ENCODE assay signal across 11 mouse cellular contexts in the genomic region with DNA sequence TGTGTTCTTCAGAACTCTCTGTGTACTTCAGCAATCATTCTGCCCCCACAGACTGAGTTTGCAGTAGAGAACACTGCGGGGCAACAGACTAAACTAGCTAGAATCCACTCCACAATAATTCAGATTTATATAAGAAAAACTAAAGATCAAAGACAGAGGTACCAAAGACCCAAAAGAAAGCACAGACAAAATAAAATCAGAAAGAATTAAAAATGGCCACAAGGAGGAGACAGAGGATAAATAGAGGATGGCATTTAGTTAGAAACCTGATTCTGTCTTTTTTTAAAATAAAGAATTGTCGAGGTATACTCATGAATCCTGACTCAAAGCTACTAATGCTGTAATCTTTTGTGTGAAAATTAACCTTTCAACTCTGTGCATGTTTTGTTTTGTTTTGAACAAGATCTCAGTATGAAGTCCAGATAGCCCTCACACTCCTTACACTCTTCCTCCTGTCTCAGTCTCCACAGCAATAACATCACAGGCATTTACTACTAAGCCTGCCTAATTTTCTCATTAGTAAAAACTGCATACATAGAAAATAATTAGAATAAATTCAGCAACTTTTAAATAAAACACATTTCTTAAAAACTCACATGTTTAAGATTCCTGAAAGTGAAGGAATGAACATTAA. TPM values are rescaled to one million over a fixed set of nuclear protein-coding genes. Genes with fewer than 3 reads are reported as not detected.
DNase-seq lines count a peak whose midpoint lies in the region; ATAC-seq lines count a peak whose summit lies in the region.
"Had no signal": no experiment of that assay in that cellular context is flagged by ENCODE, and none has a peak within 500 bp of the region (broad histone marks: within the 10 kb centered on the region; RNA-seq: fewer than 3 reads in every experiment).

No protein-coding gene starts in this region.

- no peaks in the 10 kb centered on the region for H3K4me1 ChIP-seq in embryonic facial prominence, embryonic 11.5 days (ENCODE audit: control insufficient read depth, insufficient read depth, low read length)
- peaks cover 3% of the 10 kb centered on the region; the same call in 1 of the 2 replicates for H3K4me1 ChIP-seq in embryonic facial prominence, embryonic 10.5 days
- H3K4me1 ChIP-seq in midbrain, embryonic 16.5 days (ENCODE audit: control insufficient read depth, insufficient read depth, low read length) = no peaks in the 10 kb centered on the region

- DNase-seq in embryonic facial prominence, embryonic 11.5 days (ENCODE audit: low spot score) = peak; percentile 30
- no peak for DNase-seq in embryonic facial prominence, embryonic 10.5 days (ENCODE audit: low spot score)
- peak; percentile 28 for DNase-seq in left cerebral cortex, adult 11 months (ENCODE audit: low spot score)
- no peak for DNase-seq in left cerebral cortex, postnatal 4 days
- DNase-seq in Muller cell, postnatal 12 days (ENCODE audit: inconsistent ontology term) = peak; percentile 7
- no peak for DNase-seq in thymus, postnatal 4 days
- no peak for DNase-seq in MN1 (ENCODE audit: low spot score)

- H3K9ac ChIP-seq in embryonic facial prominence, embryonic 11.5 days (replicated peaks; ENCODE audit: low read length) = no peak overlapping the region
- H3K9ac ChIP-seq in midbrain, embryonic 16.5 days (ENCODE audit: low read depth, low read length) = no peak overlapping the region

- H3K4me3 ChIP-seq in embryonic facial prominence, embryonic 11.5 days (ENCODE audit: low read depth, low read length) = no peak overlapping the region
- H3K4me3 ChIP-seq in embryonic facial prominence, embryonic 10.5 days = no peak overlapping the region
- H3K4me3 ChIP-seq in midbrain, embryonic 16.5 days (ENCODE audit: low read depth, low read length) = no peak overlapping the region
- H3K4me3 ChIP-seq: erythroblast, embryonic 14.5 days had no signal

- no peaks in the 10 kb centered on the region for H3K36me3 ChIP-seq in embryonic facial prominence, embryonic 11.5 days (replicated peaks; ENCODE audit: control insufficient read depth, insufficient read depth, low read depth, low read length)
- no peaks in the 10 kb centered on the region for H3K36me3 ChIP-seq in embryonic facial prominence, embryonic 10.5 days (replicated peaks)
- no peaks in the 10 kb centered on the region for H3K36me3 ChIP-seq in midbrain, embryonic 16.5 days (ENCODE audit: control insufficient read depth, insufficient read depth, low read length)

- no peaks in the 10 kb centered on the region for H3K9me3 ChIP-seq in embryonic facial prominence, embryonic 11.5 days (replicated peaks; ENCODE audit: control insufficient read depth, low read length)
- no peaks in the 10 kb centered on the region for H3K9me3 ChIP-seq in embryonic facial prominence, embryonic 10.5 days
- H3K9me3 ChIP-seq in midbrain, embryonic 16.5 days (replicated peaks; ENCODE audit: control insufficient read depth, low read length, poor library complexity, severe bottlenecking) = no peaks in the 10 kb centered on the region

- intact Hi-C loops in left cerebral cortex, postnatal 4 days (cut with DNase I) = loop anchor here (5.0 kb wide), 1 partner anchor 124 kb away; no protein-coding TSS in a partner anchor

- no peak overlapping the region for H3K27ac ChIP-seq in embryonic facial prominence, embryonic 11.5 days (replicated peaks; ENCODE audit: low read depth, low read length)
- H3K27ac ChIP-seq in embryonic facial prominence, embryonic 10.5 days (replicated peaks) = no peak overlapping the region
- no peak overlapping the region for H3K27ac ChIP-seq in midbrain, embryonic 16.5 days (ENCODE audit: low read length)

- 27% methylated on average over 2 of the region's 2 CpGs for WGBS in embryonic facial prominence, embryonic 11.5 days
- 41% methylated on average over 2 of the region's 2 CpGs for WGBS in embryonic facial prominence, embryonic 10.5 days
- 38% methylated on average over 2 of the region's 2 CpGs for WGBS in midbrain, embryonic 16.5 days

- no peak overlapping the region for H3K4me2 ChIP-seq in embryonic facial prominence, embryonic 11.5 days (ENCODE audit: low read depth, low read length)
- no peak overlapping the region for H3K4me2 ChIP-seq in midbrain, embryonic 16.5 days (ENCODE audit: low read length)

- H3K27me3 ChIP-seq in embryonic facial prominence, embryonic 11.5 days (ENCODE audit: control insufficient read depth, insufficient read depth, low read length) = no peaks in the 10 kb centered on the region
- no peaks in the 10 kb centered on the region for H3K27me3 ChIP-seq in embryonic facial prominence, embryonic 10.5 days (replicated peaks; ENCODE audit: low read depth, poor library complexity, severe bottlenecking)
- no peaks in the 10 kb centered on the region for H3K27me3 ChIP-seq in midbrain, embryonic 16.5 days (ENCODE audit: control insufficient read depth, insufficient read depth, low read depth, low read length)

- no peak for ATAC-seq in embryonic facial prominence, embryonic 11.5 days (replicated peaks; ENCODE audit: insufficient number of reproducible peaks, low FRiP score, low TSS enrichment, low read depth)
- ATAC-seq in midbrain, embryonic 16.5 days = peak; percentile 73

RNA-seq across cellular contexts. Expression of a gene that starts 3.9 kb away (rescaled TPM):
- polyA plus RNA-seq in embryonic facial prominence, embryonic 11.5 days (2014; fragmentation: Nextera tagmentation; extraction: Ambion mirVana) = 10.7 and 13.5 TPM in 2 replicates
- 12.7 and 13.3 TPM in 2 replicates for polyA plus RNA-seq in embryonic facial prominence, embryonic 10.5 days (2016; fragmentation: Nextera tagmentation; extraction: Ambion mirVana)
- total RNA-seq in left cerebral cortex, postnatal 4 days (2021) = under 1 TPM in 1 of 2 experiments, not detected in 1; 0.68 TPM
- 0.34 and 0.65 TPM in 2 replicates for polyA plus RNA-seq in midbrain, embryonic 16.5 days (2015; fragmentation: Nextera tagmentation; extraction: Ambion mirVana)
- polyA plus RNA-seq: erythroblast, embryonic 14.5 days had no signal

RNA-seq across cellular contexts. Expression of a gene that starts 7.5 kb away (rescaled TPM):
- polyA plus RNA-seq in embryonic facial prominence, embryonic 11.5 days (2014; fragmentation: Nextera tagmentation; extraction: Ambion mirVana) = not detected in 2 replicates
- polyA plus RNA-seq in embryonic facial prominence, embryonic 10.5 days (2016; fragmentation: Nextera tagmentation; extraction: Ambion mirVana) = not detected in 2 replicates
- total RNA-seq in left cerebral cortex, postnatal 4 days (2021) = not detected
- polyA plus RNA-seq in midbrain, embryonic 16.5 days (2015; fragmentation: Nextera tagmentation; extraction: Ambion mirVana) = 0.45 TPM in 1 of 2 replicates, not detected in the other
- total RNA-seq: heart, postnatal 10 days; left cerebral cortex, postnatal 10 days had no signal
- polyA plus RNA-seq: erythroblast, embryonic 14.5 days had no signal

RNA-seq across cellular contexts. Expression of a gene that starts 15.5 kb away (rescaled TPM):
- 0.13 and 0.15 TPM in 2 replicates for polyA plus RNA-seq in embryonic facial prominence, embryonic 11.5 days (2014; fragmentation: Nextera tagmentation; extraction: Ambion mirVana)
- polyA plus RNA-seq in embryonic facial prominence, embryonic 10.5 days (2016; fragmentation: Nextera tagmentation; extraction: Ambion mirVana) = 0.19 and 0.50 TPM in 2 replicates
- not detected for total RNA-seq in left cerebral cortex, postnatal 4 days (2021)
- 0.45 and 0.47 TPM in 2 replicates for polyA plus RNA-seq in midbrain, embryonic 16.5 days (2015; fragmentation: Nextera tagmentation; extraction: Ambion mirVana)
- total RNA-seq: left cerebral cortex, postnatal 10 days had no signal
- polyA plus RNA-seq: erythroblast, embryonic 14.5 days had no signal

RNA-seq across cellular contexts. Expression of a gene that starts 50.7 kb away (rescaled TPM):
- polyA plus RNA-seq in embryonic facial prominence, embryonic 11.5 days (2014; fragmentation: Nextera tagmentation; extraction: Ambion mirVana) = 0.54 and 0.91 TPM in 2 replicates
- 0.35 and 0.40 TPM in 2 replicates for polyA plus RNA-seq in embryonic facial prominence, embryonic 10.5 days (2016; fragmentation: Nextera tagmentation; extraction: Ambion mirVana)
- under 1 TPM in 1 of 2 experiments, not detected in 1; 0.28 TPM for total RNA-seq in left cerebral cortex, postnatal 4 days (2021)
- 0.28 and 0.40 TPM in 2 replicates for polyA plus RNA-seq in midbrain, embryonic 16.5 days (2015; fragmentation: Nextera tagmentation; extraction: Ambion mirVana)
- polyA plus RNA-seq: erythroblast, embryonic 14.5 days had no signal

RNA-seq across cellular contexts. Expression of a gene that starts 58.6 kb away (rescaled TPM):
- polyA plus RNA-seq in embryonic facial prominence, embryonic 11.5 days (2014; fragmentation: Nextera tagmentation; extraction: Ambion mirVana) = 0.49 and 1.5 TPM in 2 replicates
- polyA plus RNA-seq in embryonic facial prominence, embryonic 10.5 days (2016; fragmentation: Nextera tagmentation; extraction: Ambion mirVana) = 0.82 and 0.89 TPM in 2 replicates
- total RNA-seq in left cerebral cortex, postnatal 4 days (2021) = 1 to 10 TPM; 1.3 to 2.1 TPM
- polyA plus RNA-seq in midbrain, embryonic 16.5 days (2015; fragmentation: Nextera tagmentation; extraction: Ambion mirVana) = 1.6 and 2.1 TPM in 2 replicates
- polyA plus RNA-seq: erythroblast, embryonic 14.5 days had no signal

Comparison
In these comparisons a context has a peak if more than half of its experiments do, and no peak if none do; other contexts are left out.
1. DNase-seq: peak in embryonic facial prominence, embryonic 11.5 days (single experiment), left cerebral cortex, adult 11 months (single experiment) and Muller cell, postnatal 12 days (single experiment); none in embryonic facial prominence, embryonic 10.5 days (single experiment), left cerebral cortex, postnatal 4 days (single experiment), thymus, postnatal 4 days (single experiment) and MN1 (single experiment).